Mouse (Mus musculus) brain, embryonic 14.5 days (tissue): ENCODE measurements at regions not wholly inside any gene's neighbourhood (a gene's known extent, or its start where the extent isn't known, plus 50 kb on each side); places are given as distances from the start of the nearest gene placed in this dataset.

Experiments
- DNase-seq: peaks from one replicate; pipeline ENCODE4 v3.0.0-alpha.2; 2011; ENCODE audit warnings: low read depth
- CTCF ChIP-seq: fragments of 200-500 bp; IDR thresholded peaks from 2 replicates; pipeline ENCODE4 v1.5.1; 2012; ENCODE audit warnings: inconsistent platforms, mild to moderate bottlenecking, moderate library complexity, borderline replicate concordance; ENCODE audit not compliant: insufficient read depth, insufficient read length; ENCODE audit errors: extremely low read depth
- POLR2A ChIP-seq: fragments of 200-500 bp; IDR thresholded peaks from 2 replicates; pipeline ENCODE4 v1.6.1; 2012; ENCODE audit warnings: mild to moderate bottlenecking, inconsistent platforms, borderline replicate concordance; ENCODE audit not compliant: poor library complexity, insufficient read depth, insufficient read length, severe bottlenecking; ENCODE audit errors: extremely low read depth

GRCm38 (mm10) chr2:123532946-123533791 lies 556.6 kb upstream of the Sema6d start:
- peak; percentile 90 for DNase-seq
- TF ChIP-seq POLR2A = no peak
- TF ChIP-seq CTCF = no peak

DNA sequence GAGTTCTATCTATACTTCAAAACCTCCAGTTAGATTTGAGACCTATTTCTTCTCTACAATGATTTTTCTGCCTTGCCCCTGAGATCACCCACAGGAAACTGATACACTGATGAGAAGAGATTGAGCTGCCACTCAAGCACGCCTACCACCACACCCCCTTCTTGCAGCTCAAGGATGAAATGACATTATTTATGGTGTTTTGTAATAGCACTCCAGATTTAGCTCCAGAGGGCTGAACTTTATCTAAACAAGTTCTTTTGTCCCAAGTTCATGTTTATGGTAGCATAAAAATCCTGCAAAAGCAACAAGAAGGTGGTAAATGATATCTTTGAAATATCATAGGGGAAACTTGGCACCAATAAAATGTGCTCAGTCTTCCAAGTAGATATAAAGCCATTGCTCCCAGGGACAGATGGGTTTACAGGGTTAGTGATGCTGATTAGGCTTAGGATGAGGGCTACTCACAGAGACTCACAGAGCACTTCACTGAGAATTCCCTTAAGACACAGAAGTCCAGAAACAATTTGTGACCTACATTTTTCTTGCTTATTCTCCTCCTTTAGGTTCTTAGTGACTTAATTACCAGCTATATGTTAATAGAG lies 538.4 kb upstream of the Sema6d start:
- TF ChIP-seq CTCF = no peak
- no peak for TF ChIP-seq POLR2A
- no peak for DNase-seq

GRCm38 (mm10) chr2:123558123-123558650 lies 531.6 kb upstream of the Sema6d start:
- TF ChIP-seq CTCF (no peak), POLR2A (no peak)

More at GRCm38 (mm10) chr2:123558123-123558650, 531.6 kb upstream of the Sema6d start:
- DNase-seq = peak; percentile 19
